Comparison of ENCODE assay signal across 27 mouse cellular contexts in genomic region chr12:112847880-112848279, GRCm38 (mm10). TPM values are rescaled to one million over a fixed set of nuclear protein-coding genes. Genes with fewer than 3 reads are reported as not detected.
"Had no signal": no experiment of that assay in that cellular context is flagged by ENCODE, and none has a peak within 500 bp of the region (broad histone marks: within the 10 kb centered on the region; RNA-seq: fewer than 3 reads in every experiment).

No protein-coding gene starts in this region.

- ATAC-seq: forebrain, postnatal 0 days; intestine, postnatal 0 days had no signal

- H3K27ac ChIP-seq: heart, adult 2 months; heart, embryonic 13.5 days; heart, embryonic 15.5 days; hindbrain, embryonic 13.5 days; hindbrain, embryonic 15.5 days; layer of hippocampus, adult 2 months; left cerebral cortex, adult 2 months; limb, embryonic 13.5 days; limb, embryonic 15.5 days had no signal

- H3K9me3 ChIP-seq: heart, embryonic 13.5 days; heart, embryonic 15.5 days; hindbrain, embryonic 13.5 days; hindbrain, embryonic 15.5 days; limb, embryonic 13.5 days; limb, embryonic 15.5 days had no signal

- H3K27me3 ChIP-seq: hindbrain, embryonic 15.5 days; limb, embryonic 13.5 days; limb, embryonic 15.5 days had no signal

- H3K4me2 ChIP-seq: heart, embryonic 11.5 days; heart, embryonic 13.5 days; heart, embryonic 15.5 days; hindbrain, embryonic 13.5 days; hindbrain, embryonic 15.5 days; limb, embryonic 13.5 days; limb, embryonic 15.5 days; liver, embryonic 11.5 days had no signal

- H3K36me3 ChIP-seq: heart, embryonic 13.5 days; heart, embryonic 15.5 days; hindbrain, embryonic 13.5 days; hindbrain, embryonic 15.5 days; limb, embryonic 13.5 days; limb, embryonic 15.5 days had no signal

- H3K4me3 ChIP-seq: heart, adult 2 months; heart, embryonic 13.5 days; heart, embryonic 15.5 days; hindbrain, embryonic 13.5 days; hindbrain, embryonic 15.5 days; layer of hippocampus, adult 2 months; left cerebral cortex, adult 2 months; limb, embryonic 13.5 days; limb, embryonic 15.5 days had no signal

- H3K4me1 ChIP-seq: heart, embryonic 15.5 days; hindbrain, embryonic 13.5 days; hindbrain, embryonic 15.5 days; limb, embryonic 13.5 days; limb, embryonic 15.5 days had no signal

- DNase-seq: forebrain, postnatal 0 days; gastrocnemius, postnatal 10 days; gastrocnemius, postnatal 25 days; heart, adult 2 months; heart, postnatal 14 days; heart, postnatal 36 days; kidney, adult 18-20 months; kidney, adult 8-10 months; kidney, postnatal 10 days; kidney, postnatal 25 days; kidney, postnatal 4 days had no signal

- H3K9ac ChIP-seq: forebrain, postnatal 0 days; heart, embryonic 13.5 days; heart, embryonic 15.5 days; hindbrain, embryonic 13.5 days; hindbrain, embryonic 15.5 days; limb, embryonic 13.5 days; limb, embryonic 15.5 days had no signal

RNA-seq across cellular contexts. Expression of gene Gpr132, which starts 20.1 kb away (rescaled TPM):
- total RNA-seq: layer of hippocampus, adult 2 months; layer of hippocampus, postnatal 10 days; left cerebral cortex, postnatal 14 days; left cerebral cortex, postnatal 36 days had no signal
- polyA plus RNA-seq: forebrain, postnatal 0 days; hindbrain, embryonic 11.5 days; hindbrain, embryonic 13.5 days; hindbrain, embryonic 15.5 days; limb, embryonic 11.5 days had no signal
